Mouse (Mus musculus) kidney, adult 11 months (tissue): Measurements from ENCODE around the gene Tex36.
A peak's percentile ranks its signal among the peaks of the same experiment; 100 is the strongest.

Experiments
- DNase-seq: peaks from one replicate; pipeline ENCODE4 v3.0.0; 2022

The Tex36 gene

DNA sequence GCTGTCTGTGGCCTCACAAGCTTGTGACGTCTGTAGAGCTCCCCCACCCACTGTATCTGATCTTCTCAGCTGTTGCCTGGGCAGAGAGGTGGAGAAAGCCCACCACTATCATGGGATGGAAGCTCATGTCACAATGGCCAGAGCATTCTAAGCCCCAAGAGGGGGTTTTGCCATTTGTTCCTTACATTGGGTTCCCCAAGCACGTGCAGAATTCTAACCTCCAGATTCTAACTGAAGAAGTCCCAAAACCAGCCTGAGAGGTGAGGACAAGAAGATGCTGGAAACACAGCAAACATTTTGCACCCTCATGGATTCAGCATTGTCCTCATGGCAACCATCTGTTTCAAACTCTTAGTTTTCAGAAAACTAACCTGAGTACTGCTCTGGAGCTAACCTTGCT, at the start of gene Tex36:
Gene Tex36 (minus strand): TSS at position 101 of the 400 bp plus-strand sequence.
- no peak for DNase-seq

DNA sequence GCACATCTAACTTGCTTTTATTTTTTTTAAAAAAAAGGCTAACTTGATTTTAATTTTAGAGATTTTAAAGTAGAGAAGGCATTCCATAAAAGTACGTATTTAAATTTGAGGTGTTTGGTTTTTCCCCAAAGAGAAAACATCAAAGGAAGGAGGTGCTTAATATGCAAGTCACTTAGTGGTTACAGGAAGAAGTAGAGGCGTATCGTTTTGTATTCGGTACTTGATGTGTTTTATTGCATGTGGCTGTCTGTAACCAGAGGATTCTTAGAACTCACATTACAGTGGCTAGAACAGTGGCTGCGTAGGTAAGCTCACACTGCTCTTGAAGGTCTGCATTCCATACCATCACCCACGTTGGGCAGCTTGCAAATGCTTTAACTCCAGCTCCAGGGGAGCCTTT, 43.8 kb upstream of the Tex36 start:
- DNase-seq: no peak

DNA sequence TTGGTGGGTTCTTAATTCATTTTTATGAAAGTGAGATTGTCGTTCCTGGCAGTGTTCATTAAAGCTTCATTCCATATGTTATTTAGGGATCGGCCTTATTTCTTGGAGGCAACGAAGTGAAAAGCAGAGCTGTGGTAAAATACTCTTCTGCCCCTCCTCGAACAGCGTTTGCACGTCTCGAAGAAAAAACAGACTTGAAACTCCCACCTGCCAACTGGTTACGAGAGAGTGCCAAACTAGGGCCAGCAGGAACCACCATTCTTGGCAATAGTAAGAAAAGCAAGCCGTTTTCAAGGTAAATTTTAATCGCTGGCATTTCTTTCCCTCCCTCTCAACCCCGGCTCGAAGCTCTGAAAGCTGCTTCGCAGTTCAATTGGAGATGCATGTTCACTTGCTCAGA, 36.9 kb upstream of the Tex36 start:
- no peak for DNase-seq

DNA sequence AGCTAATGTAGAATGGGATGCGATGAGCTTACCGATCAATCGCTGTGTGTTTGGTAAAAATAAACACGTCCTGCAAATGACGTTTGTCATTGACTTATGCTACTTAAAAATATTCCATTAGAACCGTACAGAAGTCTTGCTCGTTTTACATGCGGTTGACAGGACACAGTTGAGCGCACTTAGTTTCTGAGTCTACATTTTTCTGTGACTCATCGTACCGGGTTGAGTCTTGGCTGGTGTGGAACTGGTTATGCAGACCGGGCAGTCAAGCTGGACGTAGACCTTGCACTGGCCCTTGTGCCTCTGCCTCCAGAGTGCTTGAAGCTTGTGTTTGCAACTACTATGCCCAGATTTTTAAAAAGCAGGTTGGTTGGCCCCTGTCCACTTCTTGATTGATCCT, 36.3 kb upstream of the Tex36 start:
- DNase-seq: peak; percentile 53

DNA sequence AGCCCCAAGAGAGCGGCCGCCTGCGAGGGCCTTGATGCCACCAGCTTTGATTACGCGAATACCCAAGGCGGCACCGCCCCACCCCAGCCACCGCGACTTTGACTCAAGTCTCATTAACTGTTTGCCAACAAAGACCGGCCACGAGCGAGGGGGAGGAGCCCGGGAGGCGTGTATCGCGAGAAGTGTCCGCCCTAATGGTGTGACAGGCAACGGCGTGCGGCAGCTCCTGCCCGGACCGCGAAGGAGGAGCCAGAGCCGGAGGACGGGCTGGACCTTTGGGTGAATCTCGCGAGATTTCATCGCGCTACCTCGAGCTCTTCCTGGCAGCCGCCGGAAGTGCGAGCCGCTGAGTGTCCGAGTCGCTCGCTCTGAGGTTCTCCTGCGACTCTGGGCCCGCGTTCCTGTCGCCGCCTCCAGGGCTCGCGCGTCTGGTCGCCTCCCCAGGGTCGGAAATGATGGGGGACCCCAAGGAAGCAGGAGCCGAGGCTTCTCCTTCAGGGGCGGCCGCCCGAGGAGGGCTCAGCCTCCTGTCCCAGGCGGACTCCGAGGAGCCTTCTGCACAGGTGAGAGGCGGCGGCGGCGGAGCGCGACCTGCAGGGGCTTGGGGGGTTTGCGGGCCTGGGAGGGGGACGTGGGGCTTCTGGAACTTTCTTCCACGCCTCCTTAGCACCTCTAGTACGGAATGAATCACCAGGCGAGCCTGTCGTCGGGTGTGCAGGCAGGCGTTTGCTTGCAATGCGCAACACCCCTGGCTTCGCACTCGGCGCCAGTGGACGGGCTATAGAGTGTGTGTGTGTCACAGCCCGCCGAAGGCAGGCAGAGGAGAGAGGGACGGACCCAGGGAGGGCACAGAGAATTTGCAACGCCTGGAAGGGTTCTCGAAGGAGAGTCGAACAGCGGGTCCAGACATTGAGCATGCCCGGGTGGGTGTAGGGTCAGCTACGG, 35.7 kb upstream of the Tex36 start, which contains the start of gene Edrf1:
Gene Edrf1 (plus strand): TSS at position 183 of the 945 bp plus-strand sequence.
- DNase-seq: peak; percentile 99

DNA sequence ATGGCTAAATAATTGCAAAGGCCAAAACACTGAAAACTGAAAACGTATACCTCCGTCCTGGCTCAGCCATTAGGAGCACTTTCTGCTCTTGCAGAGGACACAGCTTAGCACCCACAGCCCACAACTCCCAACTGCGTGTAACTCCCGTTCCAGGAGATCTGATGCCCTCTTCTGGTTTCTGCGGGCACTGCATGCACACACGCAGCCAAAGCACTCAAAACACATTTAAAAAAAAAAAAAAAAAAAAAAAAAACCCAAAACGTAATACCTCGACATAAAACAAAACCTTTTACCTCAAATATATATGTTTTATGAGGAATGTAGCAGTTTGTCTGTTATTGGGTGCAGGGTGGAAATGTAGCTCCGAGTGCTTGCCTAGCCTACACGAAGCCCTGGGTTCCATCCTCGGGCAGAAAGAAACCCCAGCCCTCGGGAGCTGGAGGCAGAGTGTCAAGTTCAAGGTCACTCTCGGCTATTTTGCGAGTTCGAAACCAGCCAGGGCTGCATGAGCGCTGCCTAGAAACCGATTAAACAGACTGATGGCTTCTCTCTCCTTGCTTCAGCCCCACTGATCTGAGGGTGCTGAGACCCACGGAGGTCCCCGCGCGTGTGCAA, 34.9 kb upstream of the Tex36 start:
- DNase-seq: peak; percentile 80

DNA sequence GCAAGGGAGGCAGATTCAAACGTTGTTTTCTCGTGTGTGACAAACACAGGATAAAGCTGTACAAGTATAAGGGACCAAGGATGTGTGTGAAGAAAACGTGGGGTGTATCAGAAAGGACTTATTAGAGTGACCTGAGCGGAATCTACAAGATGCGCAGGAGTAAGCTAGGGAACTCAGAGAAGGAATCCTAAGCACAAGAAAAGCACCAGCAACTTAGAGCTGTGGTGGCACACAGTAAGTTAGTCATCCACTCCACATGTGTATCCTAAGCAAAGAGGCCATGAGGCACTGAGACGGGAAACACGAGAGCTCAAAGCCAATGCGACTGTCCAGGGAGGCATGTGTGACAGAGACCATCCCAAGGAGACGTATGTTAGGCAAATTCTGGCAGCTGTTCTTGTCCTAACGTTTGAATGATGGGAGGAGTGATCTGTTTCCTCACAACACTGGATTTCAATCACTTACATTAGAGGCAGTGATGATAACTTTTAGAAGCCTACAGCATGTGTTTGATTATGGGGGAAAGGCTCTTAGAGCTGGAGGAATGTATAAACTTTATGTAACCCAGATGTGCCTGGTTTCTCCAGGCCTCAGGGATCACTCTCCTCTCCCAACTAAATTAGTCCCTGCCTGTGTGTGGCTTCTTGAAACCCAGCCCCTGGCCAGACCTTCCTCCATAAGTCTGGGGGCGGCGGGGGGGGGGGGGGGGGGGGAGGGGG, 33.1 kb upstream of the Tex36 start:
- DNase-seq: no peak

DNA sequence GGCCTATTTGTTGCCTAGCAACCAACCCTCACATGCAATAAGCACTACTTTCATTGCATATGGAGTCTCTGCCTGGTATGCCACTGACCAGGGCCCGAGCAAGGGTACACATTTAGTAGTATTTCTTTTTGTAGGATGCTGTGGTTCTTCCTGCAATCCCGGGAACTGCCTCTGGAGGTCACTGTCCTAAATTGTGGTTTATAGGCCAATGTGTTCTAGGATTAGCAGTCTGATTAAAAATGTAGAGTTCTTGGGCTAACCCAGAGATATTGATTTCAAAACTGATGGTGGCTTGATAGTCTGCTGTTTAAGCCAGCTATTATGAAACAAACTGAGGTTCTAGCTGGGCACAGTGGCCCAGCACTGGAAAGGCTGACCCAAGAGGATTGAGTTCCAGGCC, 30.5 kb upstream of the Tex36 start:
- peak; percentile 26 for DNase-seq

DNA sequence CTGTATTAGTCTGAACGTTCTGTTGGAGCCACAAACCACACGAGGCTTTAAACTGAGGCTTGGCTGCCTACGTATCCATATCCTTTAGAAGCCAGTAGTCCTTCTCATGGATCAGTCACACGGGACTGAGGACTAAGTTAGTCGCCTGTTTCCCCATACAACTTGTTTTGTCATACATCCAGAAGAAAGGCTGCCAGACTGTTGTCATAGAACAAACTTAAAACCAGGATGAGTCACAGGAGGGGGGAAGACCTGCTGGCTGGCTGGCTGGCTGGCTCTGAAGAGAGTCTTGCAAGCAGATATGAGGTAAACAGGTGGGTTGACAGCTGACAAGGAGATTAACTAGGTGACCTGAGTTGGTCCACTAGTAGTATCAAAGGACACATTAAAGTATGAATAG, 28.9 kb upstream of the Tex36 start:
- DNase-seq: no peak

DNA sequence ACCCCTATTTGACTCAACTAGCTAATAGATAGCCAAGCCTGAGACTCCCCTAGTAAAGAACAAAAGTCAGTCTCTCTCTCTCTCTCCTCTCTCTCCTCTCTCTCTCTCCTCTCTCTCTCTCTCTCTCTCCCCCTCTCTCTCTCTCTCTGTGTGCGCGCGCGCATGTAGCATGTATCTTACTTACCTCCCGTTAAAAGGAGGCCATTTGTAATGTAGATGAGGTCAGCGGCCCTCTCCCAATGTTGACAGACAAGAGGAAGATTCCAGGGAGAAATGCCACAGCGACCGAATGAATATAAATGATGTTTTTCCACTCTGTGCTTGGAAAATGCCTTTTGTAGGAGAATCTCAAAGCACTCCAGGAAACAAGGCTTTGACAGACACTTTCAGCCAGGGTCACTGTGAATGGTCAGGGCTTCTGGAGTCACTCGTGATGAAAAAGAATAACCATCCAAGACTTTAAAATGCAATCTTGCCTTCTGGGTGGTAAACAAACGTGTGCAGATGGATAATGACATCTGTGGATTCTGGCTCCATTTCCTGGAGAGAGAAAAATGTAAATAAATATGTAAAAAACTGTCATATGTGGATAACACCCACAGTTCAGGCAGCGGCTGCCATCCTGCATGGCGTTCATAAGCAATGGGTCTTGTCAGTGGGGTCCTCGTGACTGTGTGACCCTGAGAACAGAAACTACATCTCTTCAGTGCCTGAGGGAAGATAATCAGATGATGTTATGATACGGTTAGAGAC, 25.4 kb upstream of the Tex36 start:
- no peak for DNase-seq

DNA sequence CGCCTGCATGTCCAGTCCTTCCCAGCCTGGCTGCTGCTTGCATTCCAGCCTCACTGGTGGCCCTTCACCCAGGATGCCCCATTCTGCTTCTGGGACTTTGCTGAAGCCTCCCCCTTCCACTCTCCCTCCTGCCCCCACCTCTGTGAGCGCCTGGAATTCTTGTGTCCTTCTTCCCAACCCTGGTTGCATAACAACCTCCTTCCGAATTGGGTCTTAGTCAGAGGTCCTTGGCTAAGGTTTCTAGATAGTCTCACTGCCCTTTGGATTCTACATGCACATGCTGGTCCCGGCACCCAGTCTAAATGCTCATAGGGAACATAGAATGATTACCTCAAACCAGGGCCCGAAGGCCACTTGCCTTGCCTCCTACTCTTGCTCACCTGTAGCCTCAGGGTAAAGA, 21.3 kb upstream of the Tex36 start:
- DNase-seq: peak; percentile 13

DNA sequence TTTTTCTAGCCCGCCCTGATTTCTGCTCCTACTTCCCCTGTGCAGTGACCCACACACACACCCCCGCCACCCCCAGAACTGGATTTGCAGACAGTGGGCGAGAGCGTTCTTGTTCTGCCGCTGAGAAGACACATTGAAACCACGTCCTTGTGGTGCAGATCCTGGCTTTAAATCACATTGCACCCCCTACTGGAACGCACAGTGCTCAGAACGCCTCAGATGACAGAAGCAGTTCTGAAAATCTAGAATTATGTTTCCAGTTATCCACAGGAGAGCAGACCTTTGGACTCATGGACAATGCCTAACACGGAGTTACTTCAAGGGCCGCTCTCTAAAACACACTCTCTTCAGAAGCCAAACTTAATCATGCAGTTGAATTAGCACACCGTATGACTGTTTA, 18.8 kb upstream of the Tex36 start:
- no peak for DNase-seq

DNA sequence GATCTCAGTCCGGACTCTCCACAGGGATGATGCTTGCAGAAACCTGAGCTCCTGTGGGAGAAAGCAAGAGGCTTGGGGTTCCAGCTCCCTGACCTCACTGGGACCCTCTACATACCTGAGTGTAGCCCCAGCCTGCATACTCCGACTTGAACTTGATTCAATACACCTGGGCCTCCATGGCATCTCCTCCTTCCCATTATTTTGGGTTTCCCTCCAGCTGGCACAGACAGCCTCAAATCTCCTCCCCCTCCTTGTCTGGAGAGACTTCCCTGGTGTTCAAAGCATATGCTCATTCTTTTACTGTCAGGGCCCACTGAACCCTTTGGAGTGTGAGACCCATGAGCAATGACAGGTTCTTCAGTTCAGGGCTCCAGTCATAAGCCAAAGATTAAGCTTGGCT, 11.0 kb upstream of the Tex36 start:
- DNase-seq: no peak

DNA sequence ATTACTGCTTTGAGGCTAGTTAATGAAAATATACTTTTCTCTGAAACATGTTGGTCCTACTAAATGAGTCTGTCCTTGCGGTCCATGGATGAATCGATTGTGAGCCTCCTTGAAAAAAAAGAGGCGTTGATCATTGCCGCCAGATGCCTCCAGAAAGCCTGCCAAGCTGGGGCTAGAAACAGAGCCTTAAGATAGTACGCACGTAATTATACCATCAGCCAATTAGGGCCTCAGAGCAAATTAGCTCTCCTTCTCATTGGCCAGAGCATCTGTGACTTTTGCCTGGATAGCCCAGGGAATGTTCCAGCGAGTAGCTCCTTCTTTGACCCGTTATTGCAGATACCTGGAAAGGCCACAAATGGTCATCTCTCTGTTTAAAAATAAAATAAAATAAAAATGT, 7.6 kb upstream of the Tex36 start:
- no peak for DNase-seq

DNA sequence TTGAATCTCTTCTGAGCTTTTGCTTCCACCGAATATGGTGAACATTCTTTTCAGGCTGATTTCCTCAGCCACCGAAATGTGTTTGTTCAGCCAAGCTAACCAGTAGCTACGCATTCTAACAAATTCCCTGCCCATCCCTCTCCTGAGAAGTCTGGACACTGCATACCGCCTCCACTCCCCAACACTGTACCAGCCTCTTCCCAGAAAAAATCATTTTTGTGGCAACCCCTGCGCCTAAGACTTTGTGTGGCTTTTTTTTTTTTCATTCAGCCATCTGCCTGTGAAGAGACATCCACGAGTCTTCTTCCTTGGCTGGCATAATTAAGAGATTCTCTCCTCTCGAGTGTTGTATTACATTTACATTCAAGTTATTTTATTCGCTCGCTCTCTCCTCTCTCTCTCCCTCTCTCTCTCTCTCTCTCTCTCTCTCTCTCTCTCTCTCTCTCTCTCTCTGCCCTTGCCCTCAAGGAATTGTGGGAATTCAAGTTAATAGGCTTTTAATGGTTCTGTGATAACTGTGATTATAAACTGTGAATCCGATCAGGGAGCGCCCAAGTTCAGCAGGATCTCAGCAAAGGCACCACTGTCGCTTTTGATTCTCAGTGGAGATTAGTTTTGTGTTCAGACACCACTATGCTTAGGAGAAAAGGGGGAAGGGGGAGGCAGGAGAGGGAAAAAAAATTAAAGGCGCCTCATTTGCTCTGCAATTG, 6.8 kb upstream of the Tex36 start:
- no peak for DNase-seq

DNA sequence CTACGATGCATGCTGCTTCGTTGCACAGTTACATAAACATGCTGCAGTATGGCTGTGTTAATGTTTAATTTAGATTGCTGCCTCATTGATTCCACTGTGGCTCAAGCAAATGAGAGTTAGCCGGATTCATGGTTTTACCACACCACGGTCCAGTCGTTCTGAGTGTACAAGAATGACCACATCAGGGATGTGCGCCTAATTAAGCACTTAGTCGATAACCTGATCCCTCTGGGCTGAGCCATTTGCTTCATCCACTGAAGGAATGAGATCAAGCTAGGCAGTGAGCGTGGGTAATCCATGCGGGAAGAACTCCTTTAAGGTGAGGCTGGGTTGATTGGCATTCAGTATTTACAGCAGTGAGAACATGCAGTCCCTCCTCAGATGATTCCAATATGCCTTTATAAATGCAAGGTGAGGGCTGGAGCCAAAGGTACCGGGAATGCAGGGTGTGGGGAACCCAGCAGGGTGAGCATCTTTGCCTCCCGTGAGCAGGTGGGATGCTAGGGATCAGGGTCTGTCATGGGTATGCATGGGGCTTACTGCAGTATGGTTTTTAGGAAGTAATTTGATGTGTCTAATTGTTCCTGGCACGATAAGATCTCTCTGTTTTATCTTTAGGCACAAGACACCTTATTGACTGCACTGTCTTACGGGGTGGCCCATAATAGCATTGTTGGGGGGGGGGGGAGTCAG, 6.1 kb upstream of the Tex36 start:
- DNase-seq: no peak

DNA sequence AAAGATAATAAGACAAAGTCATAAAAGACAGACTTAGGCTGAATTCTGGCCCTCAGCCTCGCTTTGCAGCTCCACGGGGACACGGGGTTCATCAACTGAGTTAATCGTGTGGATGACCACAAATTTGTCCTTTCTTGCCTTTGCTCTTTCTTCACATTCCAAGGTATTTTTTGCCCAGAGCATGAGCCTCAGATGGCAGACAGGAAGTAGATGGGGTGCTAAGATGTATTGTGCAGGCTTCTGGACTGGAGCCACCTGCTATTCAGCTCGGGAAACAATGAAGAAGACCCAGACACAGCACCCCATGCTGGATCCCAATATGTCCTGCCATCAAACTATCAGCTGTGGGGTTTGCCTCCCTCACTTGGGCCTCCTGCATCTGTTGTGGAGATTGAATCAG, 5.4 kb upstream of the Tex36 start:
- no peak for DNase-seq

DNA sequence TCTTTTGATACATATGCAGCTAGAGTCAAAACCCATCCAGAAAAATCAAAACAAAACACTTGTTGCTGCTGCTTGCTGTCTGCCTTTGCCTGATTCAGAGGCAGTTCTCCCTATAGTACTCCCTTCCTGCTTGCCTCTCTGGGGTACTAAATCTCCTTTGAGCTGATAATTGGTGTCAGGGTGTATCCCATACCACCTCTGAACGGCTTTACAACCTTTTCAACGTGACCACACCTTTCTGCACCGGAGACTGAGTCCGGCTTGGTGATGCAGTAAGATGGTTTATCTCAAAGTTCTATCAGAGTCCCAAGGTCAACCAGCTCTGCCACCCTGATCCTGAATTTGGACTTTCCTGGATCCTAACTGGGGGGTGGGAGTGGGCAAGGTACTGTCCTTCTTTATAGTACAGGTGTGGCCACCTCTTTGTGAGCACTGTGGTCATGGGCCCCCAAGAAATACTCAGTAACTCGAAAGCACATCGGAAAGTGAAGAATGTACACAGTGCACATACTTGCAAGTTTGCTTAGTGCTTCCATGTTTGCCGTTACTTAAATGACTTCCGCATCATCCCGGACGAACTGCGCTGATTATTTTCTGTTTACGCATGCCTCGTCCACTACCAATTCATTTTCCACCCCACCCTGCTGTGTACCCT, 2.6 kb upstream of the Tex36 start:
- no peak for DNase-seq

DNA sequence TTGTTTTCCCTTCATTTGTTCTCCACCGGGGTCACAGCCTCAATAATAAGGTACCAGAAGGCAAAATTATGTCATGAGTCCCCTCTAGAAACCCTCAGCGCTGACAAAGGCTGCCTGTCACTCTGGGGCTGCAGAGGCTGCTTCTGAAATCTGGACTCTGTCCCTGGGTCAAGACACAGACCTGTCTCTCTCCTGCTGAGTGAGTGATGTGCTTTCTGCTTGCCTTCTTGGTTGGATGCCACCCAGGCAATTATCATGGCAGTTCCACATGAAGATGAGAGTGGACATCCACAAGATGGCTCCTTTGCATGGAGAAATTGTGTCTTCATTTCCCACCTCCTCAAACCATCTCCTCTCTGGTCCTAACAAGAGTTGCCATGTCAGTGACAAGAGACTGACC, 1.2 kb upstream of the Tex36 start:
- DNase-seq: peak; percentile 8

DNA sequence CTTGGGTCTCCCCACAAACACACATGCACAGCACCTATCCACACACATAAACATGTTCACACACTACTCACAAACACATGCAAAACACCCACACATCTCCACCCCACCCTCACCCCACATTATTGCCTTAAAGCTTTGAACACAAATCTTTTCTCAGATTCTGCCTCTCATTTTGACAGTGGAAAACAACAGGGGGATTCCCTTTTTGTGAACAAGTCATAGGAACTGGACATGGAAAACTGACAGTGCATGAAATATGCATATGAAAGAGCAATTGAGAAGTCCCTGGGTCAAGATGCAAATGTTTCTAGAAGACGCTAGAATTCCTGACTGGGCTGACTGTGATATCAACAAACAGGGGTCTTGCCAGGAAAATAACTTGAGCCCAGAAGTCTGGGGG, 1.4 kb downstream of the Tex36 start:
- no peak for DNase-seq

DNA sequence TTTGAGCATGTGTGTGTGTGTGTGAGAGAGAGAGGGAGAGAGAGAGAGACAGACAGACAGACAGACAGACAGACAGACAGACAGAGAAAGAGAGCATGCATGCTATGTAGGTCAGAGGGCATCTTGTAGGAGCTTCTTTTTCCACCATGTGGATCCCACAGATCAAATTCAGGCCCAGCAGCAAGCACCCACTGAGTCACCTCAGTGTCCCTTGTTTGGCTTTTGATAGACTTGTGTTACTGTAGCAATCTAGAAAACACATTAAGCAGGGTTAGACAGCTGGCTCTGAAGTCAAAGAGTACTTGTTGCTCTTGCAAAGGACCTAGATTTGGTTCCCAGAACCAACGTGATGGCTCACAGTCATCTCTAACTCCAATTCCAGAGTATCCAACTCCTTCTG, 10.2 kb downstream of the Tex36 start:
- no peak for DNase-seq
